Mouse (Mus musculus) spleen, adult 2 months (tissue): ENCODE data around the gene Rsph14.

Experiments
- CTCF ChIP-seq: fragments of 200-500 bp; IDR thresholded peaks from 2 replicates; pipeline ENCODE4 v1.5.1; 2011; ENCODE audit warnings: mild to moderate bottlenecking, inconsistent platforms; ENCODE audit not compliant: insufficient read depth, insufficient read length, insufficient replicate concordance; ENCODE audit errors: extremely low read depth
- POLR2A ChIP-seq: fragments of 200-500 bp; IDR thresholded peaks from 2 replicates; pipeline ENCODE4 v1.6.1; 2011; ENCODE audit warnings: low read depth, low read length, inconsistent platforms

DNA sequence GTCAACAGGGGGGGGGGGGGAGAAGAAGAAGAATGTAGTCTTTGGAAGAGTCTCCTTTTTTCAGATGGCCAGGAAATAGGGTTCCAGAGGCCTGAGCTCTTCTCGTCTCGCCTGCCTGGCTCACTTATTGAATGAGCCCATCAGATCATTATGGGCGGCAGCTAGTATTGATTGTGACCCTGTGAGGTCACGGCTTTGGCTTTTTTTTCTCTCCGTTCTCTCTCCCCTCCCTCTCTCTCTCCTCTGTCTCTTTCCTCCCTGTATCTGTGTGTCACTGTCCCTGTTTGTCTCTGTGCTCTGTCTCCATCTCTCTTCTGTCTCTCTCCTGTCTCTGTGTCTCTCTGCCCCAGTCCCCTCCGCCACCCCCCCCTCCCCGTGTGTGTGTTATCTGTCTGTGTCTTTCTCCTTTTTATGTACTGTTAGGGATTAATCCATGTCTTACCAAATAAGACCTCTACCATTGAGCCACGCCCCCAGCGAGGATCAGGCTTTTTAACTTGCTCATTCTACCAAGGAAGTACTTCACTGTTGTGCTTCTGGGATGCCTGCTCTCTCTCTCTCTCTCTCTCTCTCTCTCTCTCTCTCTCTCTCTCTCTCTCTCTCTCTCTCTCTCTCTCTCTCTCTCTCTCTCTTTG lies 26.5 kb upstream of the Rsph14 start:
- TF ChIP-seq CTCF: no peak
- no peak for TF ChIP-seq POLR2A
